Mouse (Mus musculus) fat pad, adult 2 months (tissue): ENCODE data around the gene Ccdc47.

Experiments used
- DNase-seq: peaks from one replicate; pipeline ENCODE4 v3.0.0-alpha.2; 2011; ENCODE audit warnings: low read depth, low spot score; ENCODE audit errors: extremely low read depth

Gene Ccdc47

GRCm38 (mm10) chr11:106162237-106162636 lies 53.9 kb downstream of the Ccdc47 start:
- no peak for DNase-seq

- DNase-seq = no peak
These were observed 55.1 kb downstream of the Ccdc47 start, which contains the start of the genes Gm10840 and Limd2 for GRCm38 (mm10) chr11:106160841-106161721. TSS of gene Gm10840 (plus strand) at chr11:106160850. TSS of gene Limd2 (minus strand) at chr11:106160860.

GRCm38 (mm10) chr11:106159921-106160840 lies 56.0 kb downstream of the Ccdc47 start:
- DNase-seq = no peak

GRCm38 (mm10) chr11:106159216-106159920 lies 56.8 kb downstream of the Ccdc47 start:
- DNase-seq = no peak

GRCm38 (mm10) chr11:106158930-106159215 lies 57.3 kb downstream of the Ccdc47 start:
- DNase-seq = no peak

GRCm38 (mm10) chr11:106158081-106158929 lies 57.8 kb downstream of the Ccdc47 start:
- no peak for DNase-seq

GRCm38 (mm10) chr11:106157154-106157553 lies 59.0 kb downstream of the Ccdc47 start:
- no peak for DNase-seq

GRCm38 (mm10) chr11:106156257-106156656 lies 59.9 kb downstream of the Ccdc47 start:
- no peak for DNase-seq

GRCm38 (mm10) chr11:106155761-106156160 lies 60.4 kb downstream of the Ccdc47 start:
- DNase-seq = no peak

GRCm38 (mm10) chr11:106154770-106155169 lies 61.4 kb downstream of the Ccdc47 start:
- DNase-seq = no peak

- no peak for DNase-seq
These were observed 62.1 kb downstream of the Ccdc47 start for GRCm38 (mm10) chr11:106154091-106154490.

GRCm38 (mm10) chr11:106152132-106152531 lies 64.0 kb downstream of the Ccdc47 start:
- no peak for DNase-seq

- no peak for DNase-seq
These were observed 64.9 kb downstream of the Ccdc47 start for GRCm38 (mm10) chr11:106151219-106151618.
